Mouse (Mus musculus) megakaryocyte, embryonic 14.5 days (primary cell): Measurements from ENCODE around the gene Lamb3.

Experiments used
- FLI1 ChIP-seq: IDR thresholded peaks from 2 replicates; pipeline ENCODE4 v1.6.1; 2012; ENCODE audit warnings: low read length, inconsistent platforms, mixed read lengths
- GATA1 ChIP-seq: IDR thresholded peaks from 3 replicates; pipeline ENCODE4 v1.6.1; 2012; ENCODE audit warnings: mixed read lengths, low read length, inconsistent platforms, borderline replicate concordance

DNA sequence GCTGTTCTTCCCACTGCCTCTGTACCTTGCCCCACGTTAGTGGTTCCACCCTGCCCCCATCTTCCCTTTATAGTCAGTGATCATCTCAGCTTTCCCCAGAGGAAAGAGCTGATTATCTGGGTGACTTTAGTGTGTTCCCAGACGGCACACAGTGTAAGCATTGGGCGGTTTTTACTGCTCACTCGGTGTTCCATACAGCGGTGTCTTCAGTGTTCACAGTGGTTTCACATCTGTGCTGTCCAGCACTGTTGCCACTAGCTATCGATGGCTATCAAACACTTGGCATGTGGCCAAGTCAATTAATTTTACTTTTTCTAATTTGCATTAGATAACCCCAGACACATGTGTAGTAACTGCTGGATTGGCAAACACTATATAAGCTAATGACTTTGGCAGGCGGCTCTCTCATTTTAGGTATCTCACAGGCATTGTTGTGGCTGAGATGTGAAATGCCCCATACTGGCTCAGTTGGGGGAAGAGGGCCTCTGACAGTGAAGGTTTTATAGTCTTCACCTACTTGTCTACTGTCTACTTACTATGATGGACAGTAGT, 76.8 kb downstream of the Lamb3 start:
- TF ChIP-seq FLI1: no peak
- no peak for TF ChIP-seq GATA1
